Mouse (Mus musculus): ENCODE data around the gene Fam171a1.
"Not testable (repeated sequence)": the region's sequence is repeated elsewhere in the genome, so short reads cannot be mapped to it uniquely, and the experiment has no call there.

Fam171a1 gene

DNA sequence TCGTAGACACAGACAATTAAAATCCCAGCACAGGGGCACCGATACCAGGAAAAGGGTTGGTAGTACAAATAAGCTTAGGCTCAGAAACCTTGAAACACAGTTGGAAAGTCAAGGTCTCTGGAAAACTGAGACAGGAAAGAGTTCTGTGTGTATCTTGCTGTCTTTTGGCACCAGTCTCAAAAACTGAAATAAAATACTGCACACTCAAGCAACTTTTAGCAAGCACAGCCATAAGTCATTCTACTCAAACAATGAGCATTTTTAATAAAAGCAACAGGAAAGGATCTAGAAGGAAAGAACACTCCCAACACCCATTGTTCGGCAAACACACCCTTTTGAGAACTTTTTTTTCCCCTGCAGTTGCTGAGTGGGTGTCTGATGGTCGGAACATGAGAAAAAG, at the start of gene Fam171a1:
Fam171a1 (plus strand) TSS at position 359 of the 400 bp plus-strand sequence.
- DNase-seq: no peak

DNA sequence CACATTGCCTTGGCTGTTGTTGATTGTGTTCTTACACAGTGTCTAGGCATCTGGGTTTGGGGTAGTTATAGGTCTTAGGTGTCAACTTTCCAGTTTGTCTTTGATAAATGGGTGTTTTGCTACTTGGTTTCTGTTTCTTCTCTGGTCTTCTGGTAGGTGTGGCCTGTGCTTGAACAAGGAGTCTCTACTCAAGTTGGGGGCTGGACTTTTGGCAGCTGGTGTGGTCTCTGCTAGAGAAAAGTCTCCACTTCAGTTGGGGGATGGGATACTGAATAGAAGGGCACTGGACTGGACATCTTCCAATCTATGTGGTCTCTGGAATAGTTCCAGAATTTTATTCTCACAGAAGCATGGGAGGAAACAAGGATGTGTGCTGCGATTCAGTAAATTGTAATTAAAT, 44.9 kb upstream of the Fam171a1 start:
- DNase-seq: no peak

DNA sequence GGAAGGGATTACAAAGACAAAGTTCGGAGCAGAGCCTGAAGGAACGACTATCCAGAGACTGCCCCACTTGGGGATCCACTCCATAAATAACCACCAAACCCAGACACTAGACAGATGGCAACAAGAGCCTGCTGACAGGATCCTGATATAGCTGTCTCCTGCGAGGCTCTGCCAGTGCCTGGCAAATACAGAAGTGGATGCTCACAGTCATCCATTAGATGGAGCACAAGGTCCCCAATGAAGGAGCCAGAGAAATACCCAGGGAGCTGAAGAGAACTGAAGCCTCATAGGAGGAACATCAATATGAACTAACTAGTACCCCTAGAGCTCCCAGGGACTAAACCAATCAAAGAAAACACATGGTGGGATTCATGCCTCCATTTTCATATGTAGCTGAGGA, 25.7 kb upstream of the Fam171a1 start:
- not testable (repeated sequence) for DNase-seq

GRCm38 (mm10) chr2:3089274-3089673, 24.8 kb upstream of the Fam171a1 start:
- peak; percentile 20 for DNase-seq

DNA sequence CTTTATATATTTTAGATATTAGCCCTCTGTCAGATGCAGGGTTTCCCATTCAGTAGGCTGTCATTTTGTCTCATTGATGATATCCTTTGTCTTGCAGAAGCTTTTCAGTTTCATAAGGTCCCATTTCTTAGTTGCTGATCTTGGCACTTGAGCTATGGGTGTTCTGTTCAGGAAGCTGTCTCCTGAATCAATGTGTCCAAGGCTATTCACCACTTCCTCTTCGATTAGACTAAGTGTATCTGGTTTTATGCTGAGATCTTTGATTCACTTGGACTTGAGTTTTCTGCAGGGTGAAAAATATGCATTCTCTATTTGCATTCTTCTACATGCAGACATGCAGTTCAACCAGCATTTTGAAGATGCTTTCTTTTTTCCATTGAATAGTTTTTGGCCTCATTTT, 17.9 kb upstream of the Fam171a1 start:
- no peak for DNase-seq

GRCm38 (mm10) chr2:3099971-3100370, 14.1 kb upstream of the Fam171a1 start:
- DNase-seq: no peak

GRCm38 (mm10) chr2:3101292-3101957, 12.6 kb upstream of the Fam171a1 start:
- no peak for DNase-seq

GRCm38 (mm10) chr2:3102360-3102759, 11.7 kb upstream of the Fam171a1 start:
- no peak for DNase-seq

DNA sequence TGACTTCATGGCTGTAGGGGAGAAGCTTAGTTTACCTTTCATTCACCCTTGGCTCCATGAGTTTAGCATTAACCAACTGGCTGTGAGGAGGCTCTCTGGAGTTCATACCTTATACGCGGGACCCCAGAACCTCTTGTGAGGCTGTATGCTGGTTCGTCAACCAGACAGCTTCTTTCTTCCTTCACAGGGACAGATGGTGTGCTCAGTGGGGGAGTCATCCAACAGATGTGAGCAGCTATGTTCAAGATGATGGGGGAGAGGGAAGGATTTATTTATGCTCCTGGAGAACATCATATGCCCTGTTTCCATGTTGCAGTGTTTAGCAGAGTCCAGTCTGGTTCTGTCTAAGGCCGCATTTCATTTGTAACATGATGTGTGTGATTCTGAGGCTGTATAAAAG, 6.6 kb upstream of the Fam171a1 start:
- no peak for DNase-seq

GRCm38 (mm10) chr2:3108431-3108830, 5.6 kb upstream of the Fam171a1 start:
- no peak for DNase-seq

GRCm38 (mm10) chr2:3108834-3109233, 5.2 kb upstream of the Fam171a1 start:
- DNase-seq: no peak

- no peak for DNase-seq
These were observed 3.8 kb downstream of the Fam171a1 start for GRCm38 (mm10) chr2:3117855-3118202.

- peak; percentile 81 for DNase-seq
These were observed 4.3 kb downstream of the Fam171a1 start for GRCm38 (mm10) chr2:3118203-3118941.

GRCm38 (mm10) chr2:3118969-3119368, 4.9 kb downstream of the Fam171a1 start:
- DNase-seq: peak; percentile 42

DNA sequence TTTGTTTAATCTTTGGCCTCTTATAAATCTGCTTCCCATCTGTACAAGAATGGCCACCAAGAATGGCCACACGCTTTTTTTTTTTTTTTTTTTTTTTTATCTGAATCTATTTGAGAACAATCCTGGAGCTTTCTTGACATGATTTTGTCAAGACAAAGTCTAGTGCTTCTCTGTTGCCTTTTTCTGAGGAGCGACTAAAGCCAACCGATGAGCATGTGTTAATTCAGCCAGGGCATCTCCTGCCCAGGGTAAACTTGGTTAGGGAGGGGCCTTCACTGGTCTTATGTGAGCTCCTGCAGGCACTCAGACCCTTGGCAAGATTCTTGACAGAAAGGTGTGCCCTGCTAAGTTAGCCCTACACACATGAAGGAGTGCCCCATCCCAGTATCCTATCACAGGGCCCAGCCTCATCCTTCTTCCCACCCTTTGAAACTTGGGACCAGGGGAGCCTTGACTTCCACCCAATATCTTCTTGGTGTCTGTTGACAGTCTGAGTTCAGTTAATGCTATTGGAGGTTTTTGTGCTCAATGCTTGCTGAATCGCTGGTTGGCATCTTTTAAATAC, 5.4 kb downstream of the Fam171a1 start:
- DNase-seq: no peak

- no peak for DNase-seq
These were observed 8.5 kb downstream of the Fam171a1 start for GRCm38 (mm10) chr2:3122571-3122970.

DNA sequence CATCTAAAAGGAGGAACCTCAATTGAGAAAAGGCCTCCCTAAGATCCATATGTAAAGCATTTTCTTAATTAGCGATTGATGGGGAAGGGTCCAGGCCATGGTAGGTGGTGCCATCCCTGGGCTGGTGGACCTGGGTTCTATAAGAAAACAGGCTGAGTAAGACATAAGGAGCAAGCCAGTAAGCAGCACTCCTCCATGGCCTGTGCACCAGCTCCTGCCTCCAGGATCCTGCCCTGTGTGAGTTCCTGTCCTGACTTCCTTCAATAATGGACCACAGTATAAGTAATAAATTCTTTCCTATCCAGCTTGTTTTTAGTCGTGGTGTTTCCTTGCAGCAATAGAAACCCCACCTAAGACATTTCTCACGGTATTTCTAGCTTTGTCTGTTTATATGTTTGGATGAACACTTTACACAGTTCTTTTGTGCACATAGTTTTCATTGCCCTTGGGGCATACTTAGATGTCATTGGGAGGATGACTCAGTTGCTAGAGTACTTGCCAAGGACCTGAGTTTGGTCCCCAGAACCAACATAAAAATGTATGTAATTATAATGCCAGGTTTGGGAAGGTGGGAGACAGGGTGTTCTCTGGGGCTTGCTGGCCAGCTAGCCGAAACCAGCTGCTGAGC, 13.3 kb downstream of the Fam171a1 start:
- DNase-seq: no peak

GRCm38 (mm10) chr2:3128344-3128871, 14.4 kb downstream of the Fam171a1 start:
- no peak for DNase-seq

DNA sequence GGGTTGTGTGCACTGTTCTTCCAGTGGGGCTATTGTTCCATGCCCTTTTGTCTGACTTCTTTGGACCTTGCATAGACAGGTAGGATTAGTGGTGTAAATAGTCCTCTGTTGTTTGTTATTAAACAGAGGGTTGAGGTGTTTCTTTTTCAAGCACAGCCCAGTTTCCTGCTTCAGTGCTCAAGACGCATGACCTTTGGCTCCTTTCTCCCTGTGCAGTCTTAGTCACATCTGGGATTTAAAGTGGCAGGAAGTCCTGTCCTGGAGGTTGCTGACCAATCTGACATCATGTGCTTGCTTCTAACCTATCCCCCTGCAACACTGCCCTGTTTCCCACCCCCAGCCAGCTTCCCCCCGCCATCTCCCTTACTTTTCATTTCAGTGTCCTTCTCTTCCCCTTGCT, 14.9 kb downstream of the Fam171a1 start:
- DNase-seq: no peak

DNA sequence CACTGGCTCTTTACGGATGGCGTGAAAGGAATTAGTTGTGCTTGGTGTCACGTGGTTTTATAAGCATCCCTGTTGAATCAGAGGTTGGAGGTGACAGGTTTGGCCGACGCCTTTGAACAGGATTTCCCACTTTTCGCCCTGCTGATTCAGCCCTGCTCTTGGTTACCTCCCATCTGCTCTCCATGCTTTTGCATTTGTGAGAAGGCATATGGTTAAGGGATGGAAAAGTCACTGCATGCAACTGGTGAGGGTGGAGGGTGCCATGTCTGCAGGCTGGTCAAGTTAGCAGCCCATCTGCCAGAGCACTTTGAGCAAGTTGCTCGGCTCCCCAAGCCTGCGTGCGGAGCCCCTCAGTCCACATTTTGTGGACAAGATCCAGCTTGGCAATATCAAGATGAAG, 18.4 kb downstream of the Fam171a1 start:
- peak; percentile 28 for DNase-seq

- DNase-seq: no peak
These were observed 20.7 kb downstream of the Fam171a1 start for GRCm38 (mm10) chr2:3134580-3135296.

DNA sequence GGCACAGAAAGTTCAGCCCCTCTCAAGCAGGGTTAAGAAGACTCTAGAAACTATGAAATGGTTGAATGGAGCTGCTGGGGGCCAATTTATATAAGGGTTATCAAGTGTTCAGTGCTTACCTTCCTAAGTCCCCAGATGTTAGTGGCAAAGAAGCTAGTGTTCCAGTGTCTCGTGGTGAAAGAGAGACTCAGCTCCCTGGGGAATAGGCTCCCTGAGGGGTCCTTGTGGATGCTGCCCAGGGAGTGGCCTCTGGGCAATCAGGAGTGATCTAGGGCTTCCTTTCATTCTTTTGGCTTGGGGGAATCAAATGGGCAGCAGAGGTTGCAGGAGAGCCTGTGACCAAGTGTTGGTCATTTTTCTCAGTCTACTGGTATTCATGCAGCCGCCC, 21.3 kb downstream of the Fam171a1 start:
- no peak for DNase-seq

- DNase-seq: no peak
These were observed 24.3 kb downstream of the Fam171a1 start for GRCm38 (mm10) chr2:3138308-3138707.

Measured in cerebellum, adult 9-10 months (tissue).